ENCODE assay signal across 19 mouse cellular contexts in genomic region chr16:63500975-63501393, GRCm38 (mm10).
A peak's percentile ranks its signal among the peaks of the same experiment; 100 is the strongest.
DNase-seq lines count a peak whose midpoint lies in the region; ATAC-seq and TF ChIP-seq lines count a peak whose summit lies in the region.
"Had no signal": no experiment of that assay in that cellular context is flagged by ENCODE, and none has a peak within 500 bp of the region (broad histone marks: within the 10 kb centered on the region; RNA-seq: fewer than 3 reads in every experiment).

No protein-coding gene starts in this region.

- H3K9me3 ChIP-seq in hindbrain, embryonic 12.5 days (replicated peaks), result no peaks in the 10 kb centered on the region
- no peaks in the 10 kb centered on the region for H3K9me3 ChIP-seq in hindbrain, embryonic 16.5 days (ENCODE audit: control insufficient read depth, low read length)
- no peaks in the 10 kb centered on the region for H3K9me3 ChIP-seq in forebrain, embryonic 10.5 days
- no peaks in the 10 kb centered on the region for H3K9me3 ChIP-seq in forebrain, postnatal 0 days (ENCODE audit: low read length)
- H3K9me3 ChIP-seq: G1E; heart, embryonic 12.5 days; lung, embryonic 15.5 days had no signal

- H3K36me3 ChIP-seq in hindbrain, embryonic 12.5 days, result no peaks in the 10 kb centered on the region
- H3K36me3 ChIP-seq in hindbrain, embryonic 16.5 days (ENCODE audit: control insufficient read depth, insufficient read depth, low read length), result no peaks in the 10 kb centered on the region
- no peaks in the 10 kb centered on the region for H3K36me3 ChIP-seq in forebrain, embryonic 10.5 days (replicated peaks)
- no peaks in the 10 kb centered on the region for H3K36me3 ChIP-seq in forebrain, postnatal 0 days (ENCODE audit: insufficient read depth)
- H3K36me3 ChIP-seq: G1E; heart, embryonic 12.5 days; lung, embryonic 15.5 days had no signal

- H3K27ac ChIP-seq in hindbrain, embryonic 12.5 days, result no peak overlapping the region
- no peak overlapping the region for H3K27ac ChIP-seq in hindbrain, embryonic 16.5 days (ENCODE audit: low read depth, low read length)
- peak overlapping the region; percentile 81 for H3K27ac ChIP-seq in forebrain, embryonic 10.5 days
- no peak overlapping the region for H3K27ac ChIP-seq in forebrain, postnatal 0 days (ENCODE audit: low read depth, low read length)
- H3K27ac ChIP-seq: kidney, postnatal 0 days; liver, embryonic 14.5 days; lung, embryonic 15.5 days; macrophage had no signal

- DNase-seq in embryo, embryonic 10 days (ENCODE audit: low spot score), result peak; percentile 56
- peak; percentile 36 for DNase-seq in forebrain, embryonic 10.5 days (ENCODE audit: extremely low spot score, low spot score)
- no peak for DNase-seq in forebrain, postnatal 0 days
- no peak for DNase-seq in gastrocnemius, postnatal 14 days
- DNase-seq in left cerebral cortex, adult 18-20 months (ENCODE audit: low spot score in 2 of 2), result no peak
- no peak for DNase-seq in layer of hippocampus, postnatal 25 days (ENCODE audit: extremely low spot score in 1 of 2, low spot score in 1 of 2)
- DNase-seq: adrenal gland, postnatal 25 days; cerebellum, adult 8-10 months; heart, postnatal 14 days; kidney, adult 11 months; layer of hippocampus, postnatal 36 days had no signal

- H3K4me2 ChIP-seq in hindbrain, embryonic 12.5 days (replicated peaks), result no peak overlapping the region
- H3K4me2 ChIP-seq in hindbrain, embryonic 16.5 days (ENCODE audit: low read length), result no peak overlapping the region
- no peak overlapping the region for H3K4me2 ChIP-seq in forebrain, postnatal 0 days (ENCODE audit: low read depth)
- H3K4me2 ChIP-seq: heart, embryonic 12.5 days; lung, embryonic 15.5 days had no signal

- ATAC-seq in hindbrain, embryonic 12.5 days (ENCODE audit: low FRiP score), result 0 out of 2 replicates have a peak, but pooled peaks have one; percentile 11
- ATAC-seq in hindbrain, embryonic 16.5 days, result no peak
- ATAC-seq in forebrain, postnatal 0 days, result peak; percentile 29; the same call in 1 of the 2 replicates

- peaks cover 3% of the 10 kb centered on the region; the same call in 1 of the 2 replicates for H3K4me1 ChIP-seq in hindbrain, embryonic 12.5 days
- no peaks in the 10 kb centered on the region for H3K4me1 ChIP-seq in hindbrain, embryonic 16.5 days (ENCODE audit: control insufficient read depth, insufficient read depth, low read depth, low read length)
- H3K4me1 ChIP-seq in forebrain, embryonic 10.5 days, result peaks cover 44% of the 10 kb centered on the region
- no peaks in the 10 kb centered on the region for H3K4me1 ChIP-seq in forebrain, postnatal 0 days (ENCODE audit: insufficient read depth)
- H3K4me1 ChIP-seq: heart, embryonic 12.5 days; lung, embryonic 15.5 days had no signal

- H3K9ac ChIP-seq in hindbrain, embryonic 12.5 days, result no peak overlapping the region
- no peak overlapping the region for H3K9ac ChIP-seq in hindbrain, embryonic 16.5 days (ENCODE audit: low read depth, low read length)
- no peak overlapping the region for H3K9ac ChIP-seq in forebrain, postnatal 0 days
- H3K9ac ChIP-seq: heart, embryonic 12.5 days; liver, embryonic 14.5 days; lung, embryonic 15.5 days had no signal

- TF ChIP-seq CTCF in forebrain, postnatal 0 days (IDR thresholded peaks at IDR 0.05; ENCODE audit: low read depth), result no peak

- no peaks in the 10 kb centered on the region for H3K27me3 ChIP-seq in hindbrain, embryonic 12.5 days
- H3K27me3 ChIP-seq in hindbrain, embryonic 16.5 days (replicated peaks; ENCODE audit: control insufficient read depth, insufficient read depth, low read length), result no peaks in the 10 kb centered on the region
- no peaks in the 10 kb centered on the region for H3K27me3 ChIP-seq in forebrain, embryonic 10.5 days (ENCODE audit: poor library complexity, severe bottlenecking)
- no peaks in the 10 kb centered on the region for H3K27me3 ChIP-seq in forebrain, postnatal 0 days (ENCODE audit: insufficient read depth, low read length)
- H3K27me3 ChIP-seq: heart, embryonic 12.5 days; lung, embryonic 15.5 days had no signal

- intact Hi-C loops in gastrocnemius, postnatal 14 days (cut with DNase I; ENCODE audit: low total_unique reads), result no loop called here

- WGBS in hindbrain, embryonic 12.5 days, result 31% methylated on average over 4 of the region's 4 CpGs
- WGBS in hindbrain, embryonic 16.5 days, result 28% methylated on average over 4 of the region's 4 CpGs
- 20% methylated on average over 4 of the region's 4 CpGs for WGBS in forebrain, embryonic 10.5 days
- 7% methylated on average over 4 of the region's 4 CpGs for WGBS in forebrain, postnatal 0 days

- H3K4me3 ChIP-seq in hindbrain, embryonic 12.5 days, result no peak overlapping the region
- H3K4me3 ChIP-seq in hindbrain, embryonic 16.5 days (ENCODE audit: low read length), result no peak overlapping the region
- no peak overlapping the region for H3K4me3 ChIP-seq in forebrain, embryonic 10.5 days
- no peak overlapping the region for H3K4me3 ChIP-seq in forebrain, postnatal 0 days (ENCODE audit: low read depth, low read length)
- H3K4me3 ChIP-seq: heart, embryonic 12.5 days; lung, embryonic 15.5 days had no signal

Comparison
In these comparisons a context has a peak if more than half of its experiments do, and no peak if none do; other contexts are left out.
1. DNase-seq: peak in embryo, embryonic 10 days (single experiment) and forebrain, embryonic 10.5 days (single experiment); none in forebrain, postnatal 0 days (single experiment), gastrocnemius, postnatal 14 days (single experiment), left cerebral cortex, adult 18-20 months (0 of 2) and layer of hippocampus, postnatal 25 days (0 of 2).